Mouse (Mus musculus): ENCODE measurements around the gene Sept10. TPM values are rescaled to one million over a fixed set of nuclear protein-coding genes. Genes with fewer than 3 reads are reported as not detected.
A peak's percentile ranks its signal among the peaks of the same experiment; 100 is the strongest.
"Not testable (repeated sequence)": the region's sequence is repeated elsewhere in the genome, so short reads cannot be mapped to it uniquely, and the experiment has no call there.

Gene Sept10
- total RNA-seq, 2 experiments from 2014 or later = 35.0 to 39.9 TPM

- DNase-seq = peak; percentile 63 to 74
- intact Hi-C loops (cut with DNase I) = loop anchor here (1.0 to 2.0 kb wide), 2 partner anchors 41 to 337 kb away; partner anchors contain the start of gene Sh3rf3
These were observed 71.7 kb downstream of the Sept10 start for GRCm38 (mm10) chr10:59149956-59150383.

GRCm38 (mm10) chr10:59133478-59134009 lies 88.1 kb downstream of the Sept10 start:
- no peak for DNase-seq
- intact Hi-C loops (cut with DNase I) = no loop called here

GRCm38 (mm10) chr10:59131926-59132628 lies 89.6 kb downstream of the Sept10 start:
- DNase-seq = peak; percentile 27 to 29
- intact Hi-C loops (cut with DNase I) = no loop called here

GRCm38 (mm10) chr10:59127637-59128036 lies 94.0 kb downstream of the Sept10 start:
- DNase-seq = no peak
- intact Hi-C loops (cut with DNase I) = no loop called here

- DNase-seq = no peak
- intact Hi-C loops (cut with DNase I) = no loop called here
These were observed 96.2 kb downstream of the Sept10 start for GRCm38 (mm10) chr10:59125497-59125896.

GRCm38 (mm10) chr10:59119811-59120210 lies 101.8 kb downstream of the Sept10 start:
- DNase-seq = no peak
- intact Hi-C loops (cut with DNase I) = no loop called here

- no peak for DNase-seq
- intact Hi-C loops (cut with DNase I) = no loop called here
These were observed 102.6 kb downstream of the Sept10 start for GRCm38 (mm10) chr10:59119001-59119400.

- intact Hi-C loops (cut with DNase I) = no loop called here
- no peak for DNase-seq
These were observed 104.1 kb downstream of the Sept10 start for GRCm38 (mm10) chr10:59117555-59117954.

GRCm38 (mm10) chr10:59116331-59116730 lies 105.3 kb downstream of the Sept10 start:
- DNase-seq = no peak
- intact Hi-C loops (cut with DNase I) = no loop called here

- intact Hi-C loops (cut with DNase I) = no loop called here
These were observed 106.0 kb downstream of the Sept10 start for GRCm38 (mm10) chr10:59115691-59116090.

GRCm38 (mm10) chr10:59114535-59115291 lies 106.9 kb downstream of the Sept10 start:
- intact Hi-C loops (cut with DNase I) = no loop called here
- DNase-seq = peak; percentile 51 to 58

More at GRCm38 (mm10) chr10:59115691-59116090, 106.0 kb downstream of the Sept10 start:
- DNase-seq = no peak

- intact Hi-C loops (cut with DNase I) = no loop called here
These were observed 108.3 kb downstream of the Sept10 start for GRCm38 (mm10) chr10:59113386-59113785.

GRCm38 (mm10) chr10:59112755-59113154 lies 108.9 kb downstream of the Sept10 start:
- intact Hi-C loops (cut with DNase I) = no loop called here
- DNase-seq = no peak

More at GRCm38 (mm10) chr10:59113386-59113785, 108.3 kb downstream of the Sept10 start:
- DNase-seq = no peak

GRCm38 (mm10) chr10:59110386-59110785 lies 111.3 kb downstream of the Sept10 start:
- intact Hi-C loops (cut with DNase I) = no loop called here
- no peak for DNase-seq

GRCm38 (mm10) chr10:59109015-59109414 lies 112.6 kb downstream of the Sept10 start:
- DNase-seq = peak; percentile 82 to 91
- intact Hi-C loops (cut with DNase I) = loop anchor here (1.0 to 5.0 kb wide), 4 partner anchors 41 to 296 kb away; partner anchors contain the start of gene Sh3rf3

- intact Hi-C loops (cut with DNase I) = loop anchor here (5.0 kb wide), 1 partner anchor 251 kb away; no protein-coding TSS in a partner anchor
- DNase-seq = no peak
These were observed 115.0 kb downstream of the Sept10 start for GRCm38 (mm10) chr10:59106644-59107043.

GRCm38 (mm10) chr10:59105885-59106284 lies 115.8 kb downstream of the Sept10 start:
- DNase-seq = no peak
- intact Hi-C loops (cut with DNase I) = loop anchor here (5.0 kb wide), 1 partner anchor 251 kb away; no protein-coding TSS in a partner anchor

GRCm38 (mm10) chr10:59104683-59105082 lies 117.0 kb downstream of the Sept10 start:
- intact Hi-C loops (cut with DNase I) = loop anchor here (5.0 kb wide), 2 partner anchors 143 to 253 kb away; no protein-coding TSS in a partner anchor

GRCm38 (mm10) chr10:59103076-59103475 lies 118.6 kb downstream of the Sept10 start:
- DNase-seq = not testable (repeated sequence)
- intact Hi-C loops (cut with DNase I) = loop anchor here (5.0 kb wide), 1 partner anchor 144 kb away; no protein-coding TSS in a partner anchor

More at GRCm38 (mm10) chr10:59104683-59105082, 117.0 kb downstream of the Sept10 start:
- no peak for DNase-seq

GRCm38 (mm10) chr10:59091988-59092387 lies 129.7 kb downstream of the Sept10 start:
- intact Hi-C loops (cut with DNase I) = no loop called here
- DNase-seq = no peak
